Mouse (Mus musculus) embryonic facial prominence, embryonic 11.5 days (tissue): Measurements from ENCODE around the gene Btaf1. TPM values are rescaled to one million over a fixed set of nuclear protein-coding genes. Genes with fewer than 3 reads are reported as not detected.
A peak's percentile ranks its signal among the peaks of the same experiment; 100 is the strongest.

Experiments
- ATAC-seq: fragments of 200-750 bp; cut with Nextera tagmentation; replicated peaks from 2 replicates; pipeline ENCODE4 v1.8.0; 2017; ENCODE audit warnings: low read depth; ENCODE audit not compliant: insufficient number of reproducible peaks, low FRiP score, low TSS enrichment
- DNase-seq: peaks from one replicate; pipeline ENCODE4 v3.0.0-alpha.2; 2015; ENCODE audit warnings: low spot score
- H3K27ac ChIP-seq: fragments of 300-500 bp; sonication (generic); replicated peaks from 2 replicates; pipeline ENCODE4 v1.5.1; 2014; ENCODE audit warnings: mild to moderate bottlenecking, low read depth, low read length, control low read depth
- H3K27me3 ChIP-seq: fragments of 300-500 bp; sonication (generic); 2 replicates; pipeline ENCODE4 v1.6.1; 2014; ENCODE audit warnings: mild to moderate bottlenecking, low read length, moderate library complexity, mixed read lengths; ENCODE audit not compliant: control insufficient read depth, insufficient read depth
- H3K36me3 ChIP-seq: fragments of 300-500 bp; sonication (generic); replicated peaks from 2 replicates; pipeline ENCODE4 v1.6.1; 2014; ENCODE audit warnings: low read depth, mild to moderate bottlenecking, low read length, moderate library complexity, mixed read lengths; ENCODE audit not compliant: control insufficient read depth, insufficient read depth
- H3K4me1 ChIP-seq: fragments of 300-500 bp; sonication (generic); 2 replicates; pipeline ENCODE4 v1.6.1; 2014; ENCODE audit warnings: low read length, mixed read lengths; ENCODE audit not compliant: control insufficient read depth, insufficient read depth
- H3K4me2 ChIP-seq: fragments of 300-500 bp; sonication (generic); 2 replicates; pipeline ENCODE4 v1.6.1; 2014; ENCODE audit warnings: low read depth, mild to moderate bottlenecking, control low read depth, low read length, moderate library complexity
- H3K4me3 ChIP-seq: fragments of 300-500 bp; sonication (generic); 2 replicates; pipeline ENCODE4 v1.5.1; 2014; ENCODE audit warnings: low read depth, low read length, control low read depth
- H3K9ac ChIP-seq: fragments of 300-500 bp; sonication (generic); replicated peaks from 2 replicates; pipeline ENCODE4 v1.6.1; 2014; ENCODE audit warnings: mild to moderate bottlenecking, control low read depth, low read length
- H3K9me3 ChIP-seq: fragments of 300-500 bp; sonication (generic); replicated peaks from 2 replicates; pipeline ENCODE4 v1.6.1; 2016; ENCODE audit warnings: mild to moderate bottlenecking, low read length, inconsistent platforms, mixed read lengths; ENCODE audit not compliant: control insufficient read depth
- WGBS: fragments of 180-500 bp; shearing (Covaris S2); extraction: QIAGEN DNeasy Blood & Tissue Kit; methylation state at CpG from one replicate; pipeline ENCODE4 v1.1.7; 2014; 5-methylcytosine and 5-hydroxymethylcytosine counted together
- polyA plus RNA-seq: library from polyadenylated mRNA; unstranded; fragments of >200 nt; fragmentation: Nextera tagmentation; extraction: Ambion mirVana; gene quantifications from 2 replicates; pipeline ENCODE4 v1.2.1, GENCODE M21; 2014

Btaf1 gene
- polyA plus RNA-seq, 1 experiment from 2014 or later = 17.9 TPM

- Histone ChIP-seq H3K9ac (no peak overlapping the region), H3K4me2 (no peak overlapping the region), H3K4me3 (no peak overlapping the region), H3K36me3 (no peaks in the 10 kb centered on the region), H3K27ac (no peak overlapping the region), H3K27me3 (no peaks in the 10 kb centered on the region), H3K9me3 (no peaks in the 10 kb centered on the region), H3K4me1 (no peaks in the 10 kb centered on the region)
- WGBS = 84% methylated on average over 7 of the region's 7 CpGs
- DNase-seq = no peak
- ATAC-seq = no peak
Observed at GRCm38 (mm10) chr19:36913064-36913463, 12.8 kb upstream of the Btaf1 start.

- Histone ChIP-seq H3K36me3 (no peaks in the 10 kb centered on the region), H3K27ac (no peak overlapping the region), H3K4me2 (no peak overlapping the region), H3K27me3 (no peaks in the 10 kb centered on the region), H3K9ac (no peak overlapping the region), H3K9me3 (no peaks in the 10 kb centered on the region), H3K4me1 (no peaks in the 10 kb centered on the region), H3K4me3 (no peak overlapping the region)
- 88% methylated on average over 4 of the region's 4 CpGs for WGBS
- no peak for ATAC-seq
- DNase-seq = no peak
Observed at GRCm38 (mm10) chr19:36916206-36916605, 9.7 kb upstream of the Btaf1 start.

GRCm38 (mm10) chr19:36916876-36917389 lies 8.9 kb upstream of the Btaf1 start:
- no peak for DNase-seq
- no peaks in the 10 kb centered on the region for H3K27me3 ChIP-seq
- no peaks in the 10 kb centered on the region for H3K4me1 ChIP-seq
- no peak overlapping the region for H3K27ac ChIP-seq
- WGBS = 79% methylated on average over 1 of the region's 1 CpGs
- no peak overlapping the region for H3K4me3 ChIP-seq
- no peaks in the 10 kb centered on the region for H3K9me3 ChIP-seq
- no peak overlapping the region for H3K9ac ChIP-seq
- H3K4me2 ChIP-seq = no peak overlapping the region
- no peaks in the 10 kb centered on the region for H3K36me3 ChIP-seq
- ATAC-seq = no peak

- DNase-seq (peak; percentile 86), ATAC-seq (peak; percentile 90)
- Histone ChIP-seq H3K27ac (peak overlapping the region; percentile 83), H3K4me2 (peak overlapping the region; percentile 58), H3K9ac (peak overlapping the region; percentile 92), H3K9me3 (no peaks in the 10 kb centered on the region), H3K27me3 (no peaks in the 10 kb centered on the region), H3K36me3 (no peaks in the 10 kb centered on the region), H3K4me3 (peak overlapping the region; percentile 89), H3K4me1 (no peaks in the 10 kb centered on the region)
- WGBS = 0% methylated on average over 62 of the region's 85 CpGs
Observed at GRCm38 (mm10) chr19:36918441-36919301, 7.2 kb upstream of the Btaf1 start.

GRCm38 (mm10) chr19:36919466-36919865 lies 6.4 kb upstream of the Btaf1 start, which contains the start of gene Fgfbp3:
Gene Fgfbp3, minus strand, starts transcription at chr19:36919615.
- Histone ChIP-seq H3K36me3 (no peaks in the 10 kb centered on the region), H3K27me3 (no peaks in the 10 kb centered on the region), H3K4me2 (peak within 1 kb of the TSS; percentile 58), H3K27ac (peak within 1 kb of the TSS; percentile 83), H3K9me3 (no peaks in the 10 kb centered on the region), H3K4me1 (no peaks in the 10 kb centered on the region), H3K4me3 (peak within 1 kb of the TSS; percentile 89), H3K9ac (peak within 1 kb of the TSS; percentile 92)
- ATAC-seq (no peak), DNase-seq (peak; percentile 38)
- WGBS = 8% methylated on average over 12 of the region's 12 CpGs

GRCm38 (mm10) chr19:36922015-36922414 lies 3.9 kb upstream of the Btaf1 start:
- ATAC-seq = no peak
- DNase-seq = peak; percentile 80
- no peaks in the 10 kb centered on the region for H3K27me3 ChIP-seq
- H3K27ac ChIP-seq = no peak overlapping the region
- no peak overlapping the region for H3K9ac ChIP-seq
- no peak overlapping the region for H3K4me3 ChIP-seq
- no peaks in the 10 kb centered on the region for H3K9me3 ChIP-seq
- H3K4me2 ChIP-seq = no peak overlapping the region
- no peaks in the 10 kb centered on the region for H3K36me3 ChIP-seq
- no peaks in the 10 kb centered on the region for H3K4me1 ChIP-seq
- WGBS = 44% methylated on average over 2 of the region's 2 CpGs

GRCm38 (mm10) chr19:36922936-36923335 lies 2.9 kb upstream of the Btaf1 start:
- Histone ChIP-seq H3K9me3 (no peaks in the 10 kb centered on the region), H3K36me3 (no peaks in the 10 kb centered on the region), H3K4me3 (no peak overlapping the region), H3K27me3 (no peaks in the 10 kb centered on the region), H3K27ac (no peak overlapping the region), H3K9ac (no peak overlapping the region), H3K4me2 (no peak overlapping the region), H3K4me1 (no peaks in the 10 kb centered on the region)
- WGBS = 49% methylated on average over 3 of the region's 3 CpGs
- ATAC-seq = no peak
- no peak for DNase-seq

GRCm38 (mm10) chr19:36926553-36927236 lies 816 bp downstream of the Btaf1 start:
- ATAC-seq = no peak
- H3K9me3 ChIP-seq = no peaks in the 10 kb centered on the region

More at GRCm38 (mm10) chr19:36926553-36927236, 816 bp downstream of the Btaf1 start:
- 2% methylated on average over 26 of the region's 26 CpGs for WGBS
- H3K27ac ChIP-seq = peak overlapping the region; percentile 71
- no peaks in the 10 kb centered on the region for H3K27me3 ChIP-seq
- H3K4me1 ChIP-seq = no peaks in the 10 kb centered on the region
- peak overlapping the region; percentile 89 for H3K4me3 ChIP-seq
- peak overlapping the region; percentile 86 for H3K9ac ChIP-seq
- H3K36me3 ChIP-seq = no peaks in the 10 kb centered on the region
- peak; percentile 24 for DNase-seq
- H3K4me2 ChIP-seq = peak overlapping the region; percentile 48
